Mouse (Mus musculus) heart, embryonic 16.5 days (tissue): Measurements from ENCODE around the gene Vps54. TPM values are rescaled to one million over a fixed set of nuclear protein-coding genes. Genes with fewer than 3 reads are reported as not detected.

Experiments used
- ATAC-seq: fragments of 200-750 bp; cut with Nextera tagmentation; replicated peaks from 2 replicates; pipeline ENCODE4 v1.8.0; 2017; ENCODE audit warnings: moderate number of reproducible peaks; ENCODE audit not compliant: insufficient read depth, low FRiP score; ENCODE audit errors: extremely low read depth
- H3K27ac ChIP-seq: fragments of 300-500 bp; sonication (generic); 2 replicates; pipeline ENCODE4 v1.5.1; 2014; ENCODE audit warnings: mild to moderate bottlenecking, low read length, control low read depth, moderate library complexity
- H3K27me3 ChIP-seq: fragments of 300-500 bp; sonication (generic); 2 replicates; pipeline ENCODE4 v1.6.1; 2014; ENCODE audit warnings: low read length, mixed read lengths; ENCODE audit not compliant: control insufficient read depth, insufficient read depth
- H3K36me3 ChIP-seq: fragments of 300-500 bp; sonication (generic); 2 replicates; pipeline ENCODE4 v1.6.1; 2014; ENCODE audit not compliant: control insufficient read depth, insufficient read depth
- H3K4me1 ChIP-seq: fragments of 300-500 bp; sonication (generic); 2 replicates; pipeline ENCODE4 v1.6.1; 2014; ENCODE audit warnings: low read length, mixed read lengths; ENCODE audit not compliant: control insufficient read depth, insufficient read depth
- H3K4me2 ChIP-seq: fragments of 300-500 bp; sonication (generic); 2 replicates; pipeline ENCODE4 v1.6.1; 2014; ENCODE audit warnings: low read depth, mild to moderate bottlenecking, control low read depth, low read length
- H3K4me3 ChIP-seq: fragments of 300-500 bp; sonication (generic); 2 replicates; pipeline ENCODE4 v1.5.1; 2014; ENCODE audit warnings: mild to moderate bottlenecking, control low read depth, low read length
- H3K9ac ChIP-seq: fragments of 300-500 bp; sonication (generic); 2 replicates; pipeline ENCODE4 v1.6.1; 2014; ENCODE audit warnings: low read length, control low read depth
- H3K9me3 ChIP-seq: fragments of 300-500 bp; sonication (generic); replicated peaks from 2 replicates; pipeline ENCODE4 v1.6.1; 2016; ENCODE audit warnings: low read length; ENCODE audit not compliant: control insufficient read depth
- WGBS: fragments of 180-500 bp; shearing (Covaris S2); extraction: QIAGEN DNeasy Blood & Tissue Kit; methylation state at CpG from one replicate; pipeline ENCODE4 v1.1.7; 2014; 5-methylcytosine and 5-hydroxymethylcytosine counted together
- polyA plus RNA-seq: library from polyadenylated mRNA; unstranded; fragments of >200 nt; fragmentation: Nextera tagmentation; extraction: Ambion mirVana; gene quantifications from 2 replicates; pipeline ENCODE4 v1.2.1, GENCODE M21; 2015

Gene Vps54
- polyA plus RNA-seq, 1 experiment from 2014 or later: 7.0 TPM

DNA sequence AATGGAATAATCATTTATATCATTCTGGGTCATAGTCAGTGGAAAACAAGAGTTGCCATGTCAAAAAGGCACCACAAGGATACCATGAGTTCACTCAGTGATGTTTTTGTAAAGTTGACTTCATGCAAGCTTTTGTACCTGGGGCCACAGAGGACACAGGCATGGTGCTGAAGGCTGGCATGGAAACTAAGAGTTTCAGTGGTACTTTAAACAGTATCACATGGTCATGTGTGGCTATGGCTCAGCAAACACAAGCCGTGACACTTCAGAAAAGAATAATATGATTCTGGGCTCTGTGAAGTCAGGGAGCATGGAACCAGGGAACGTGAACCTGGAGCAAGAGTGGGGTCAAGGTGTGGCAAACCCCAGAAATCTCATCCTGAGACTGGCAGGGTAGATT, 17.7 kb upstream of the Vps54 start:
- ATAC-seq: no peak
- H3K36me3 ChIP-seq: no peaks in the 10 kb centered on the region
- H3K27me3 ChIP-seq: no peaks in the 10 kb centered on the region
- WGBS: 84% methylated on average over 2 of the region's 2 CpGs
- H3K27ac ChIP-seq: no peak overlapping the region
- peaks cover 17% of the 10 kb centered on the region for H3K4me1 ChIP-seq
- no peak overlapping the region for H3K9ac ChIP-seq
- H3K4me2 ChIP-seq: no peak overlapping the region
- H3K9me3 ChIP-seq: no peaks in the 10 kb centered on the region
- H3K4me3 ChIP-seq: no peak overlapping the region

- Histone ChIP-seq H3K4me2 (no peak overlapping the region), H3K9me3 (no peaks in the 10 kb centered on the region), H3K36me3 (no peaks in the 10 kb centered on the region), H3K4me3 (no peak overlapping the region), H3K4me1 (peaks cover 11% of the 10 kb centered on the region), H3K9ac (no peak overlapping the region), H3K27me3 (no peaks in the 10 kb centered on the region), H3K27ac (no peak overlapping the region)
- 51% methylated on average over 4 of the region's 4 CpGs for WGBS
- no peak for ATAC-seq
Measured at GRCm38 (mm10) chr11:21222606-21223207, 16.4 kb upstream of the Vps54 start.

DNA sequence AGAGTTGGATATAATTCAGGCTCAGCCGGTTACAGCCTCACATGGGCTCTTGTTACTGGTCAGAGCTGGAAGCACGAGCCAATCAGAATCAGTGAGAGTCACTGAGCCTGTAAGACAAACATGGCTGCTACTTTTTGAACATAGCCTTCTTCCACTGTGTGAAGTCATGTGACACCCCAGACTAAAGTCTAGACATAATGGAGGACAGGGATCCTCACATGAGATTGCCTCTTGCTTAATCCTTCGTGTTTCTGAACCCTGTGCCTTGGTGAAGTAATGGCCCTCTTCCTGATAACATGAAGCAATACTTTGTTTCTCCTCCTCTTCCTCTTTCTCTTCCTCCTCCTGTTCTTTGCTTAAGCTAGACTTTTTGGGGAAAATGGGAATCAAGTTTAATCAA, 15.5 kb upstream of the Vps54 start:
- no peaks in the 10 kb centered on the region for H3K27me3 ChIP-seq
- no peak overlapping the region for H3K27ac ChIP-seq
- H3K9me3 ChIP-seq: no peaks in the 10 kb centered on the region
- no peak for ATAC-seq
- H3K36me3 ChIP-seq: no peaks in the 10 kb centered on the region
- no peak overlapping the region for H3K4me3 ChIP-seq
- WGBS: 91% methylated on average over 3 of the region's 3 CpGs
- peaks cover 10% of the 10 kb centered on the region for H3K4me1 ChIP-seq
- H3K4me2 ChIP-seq: no peak overlapping the region
- no peak overlapping the region for H3K9ac ChIP-seq

GRCm38 (mm10) chr11:21224041-21224440, 15.0 kb upstream of the Vps54 start:
- WGBS: 74% methylated on average over 6 of the region's 6 CpGs
- ATAC-seq: no peak
- H3K9ac ChIP-seq: no peak overlapping the region
- H3K27ac ChIP-seq: no peak overlapping the region
- no peaks in the 10 kb centered on the region for H3K27me3 ChIP-seq
- peaks cover 10% of the 10 kb centered on the region for H3K4me1 ChIP-seq
- H3K4me2 ChIP-seq: no peak overlapping the region
- no peaks in the 10 kb centered on the region for H3K9me3 ChIP-seq
- no peaks in the 10 kb centered on the region for H3K36me3 ChIP-seq
- H3K4me3 ChIP-seq: no peak overlapping the region

- H3K4me2 ChIP-seq: no peak overlapping the region
- no peak overlapping the region for H3K9ac ChIP-seq
- H3K27me3 ChIP-seq: no peaks in the 10 kb centered on the region
- H3K4me3 ChIP-seq: no peak overlapping the region
- no peaks in the 10 kb centered on the region for H3K9me3 ChIP-seq
- H3K27ac ChIP-seq: no peak overlapping the region
- H3K4me1 ChIP-seq: peaks cover 10% of the 10 kb centered on the region
- ATAC-seq: no peak
- no peaks in the 10 kb centered on the region for H3K36me3 ChIP-seq
Measured at GRCm38 (mm10) chr11:21224446-21224845, 14.6 kb upstream of the Vps54 start.

DNA sequence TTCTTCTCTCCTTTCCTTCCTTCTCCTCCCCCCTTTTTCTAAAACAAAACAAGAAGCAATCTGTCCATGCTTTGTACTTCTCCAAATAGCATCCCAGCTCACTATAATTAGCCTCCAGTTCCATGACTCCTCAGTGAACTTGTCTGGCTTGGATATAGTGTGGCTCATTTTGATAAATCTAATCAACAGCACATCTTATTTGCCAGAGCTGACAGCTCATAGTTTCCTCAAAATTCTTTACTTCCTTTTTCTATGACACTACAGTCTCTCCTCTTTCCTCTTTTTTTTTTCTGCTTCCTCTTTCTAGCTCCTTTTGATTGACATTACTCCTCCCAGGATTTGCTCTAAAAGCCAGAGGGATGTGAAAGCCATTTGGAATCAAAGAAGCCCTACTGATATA, 14.1 kb upstream of the Vps54 start:
- Histone ChIP-seq H3K9me3 (no peaks in the 10 kb centered on the region), H3K9ac (no peak overlapping the region), H3K36me3 (no peaks in the 10 kb centered on the region), H3K4me1 (peaks cover 10% of the 10 kb centered on the region), H3K27me3 (no peaks in the 10 kb centered on the region), H3K4me2 (no peak overlapping the region), H3K27ac (no peak overlapping the region), H3K4me3 (no peak overlapping the region)
- no peak for ATAC-seq

DNA sequence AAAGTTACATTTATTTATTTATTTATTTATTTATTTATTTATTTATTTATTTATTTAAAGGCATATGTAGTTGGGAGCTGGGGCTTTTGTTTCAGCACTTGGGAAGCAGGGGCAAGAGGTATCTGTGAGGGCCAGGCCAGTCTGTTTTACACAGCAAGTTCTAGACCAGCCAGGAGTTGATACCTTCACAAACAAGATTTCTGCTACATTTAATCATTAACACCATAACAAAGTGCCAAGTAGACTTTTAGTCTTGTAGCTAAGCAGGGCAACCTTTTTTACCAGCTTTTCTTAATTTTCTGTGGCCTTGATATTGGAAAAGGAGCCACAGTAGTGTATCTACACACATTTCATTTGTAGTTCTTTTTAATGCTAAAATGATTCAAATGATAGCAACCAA, 3.7 kb upstream of the Vps54 start:
- no peak overlapping the region for H3K9ac ChIP-seq
- no peak overlapping the region for H3K4me2 ChIP-seq
- no peaks in the 10 kb centered on the region for H3K36me3 ChIP-seq
- no peaks in the 10 kb centered on the region for H3K9me3 ChIP-seq
- H3K27me3 ChIP-seq: no peaks in the 10 kb centered on the region
- H3K4me3 ChIP-seq: no peak overlapping the region
- H3K4me1 ChIP-seq: 0 out of 2 replicates have a peak, but pooled peaks cover 4% of the 10 kb centered on the region
- H3K27ac ChIP-seq: no peak overlapping the region
- no peak for ATAC-seq

DNA sequence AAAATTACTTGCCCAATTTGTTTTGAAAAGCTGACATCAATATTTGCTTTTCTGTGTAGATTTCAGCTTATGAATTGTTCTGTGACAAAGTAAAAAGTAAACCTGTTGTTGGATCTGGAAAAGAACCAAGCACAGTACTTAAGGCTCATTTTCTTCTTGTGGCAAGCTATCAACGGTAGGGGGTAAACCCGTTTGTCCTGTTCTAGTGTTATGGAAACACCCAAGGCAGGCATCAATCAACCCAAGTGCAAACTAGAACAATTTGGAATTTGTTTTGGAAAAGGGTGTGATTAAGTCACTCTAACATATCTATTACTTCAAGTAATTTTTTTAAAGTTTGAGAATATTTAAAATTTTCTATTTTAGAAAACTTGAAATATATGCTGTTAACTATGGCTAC, 3.3 kb upstream of the Vps54 start:
- Histone ChIP-seq H3K27ac (no peak overlapping the region), H3K4me3 (no peak overlapping the region), H3K4me2 (no peak overlapping the region), H3K9me3 (no peaks in the 10 kb centered on the region), H3K4me1 (peaks cover 6% of the 10 kb centered on the region; the same call in 1 of the 2 replicates), H3K36me3 (no peaks in the 10 kb centered on the region), H3K9ac (no peak overlapping the region), H3K27me3 (no peaks in the 10 kb centered on the region)
- no peak for ATAC-seq
- WGBS: 73% methylated on average over 2 of the region's 2 CpGs

DNA sequence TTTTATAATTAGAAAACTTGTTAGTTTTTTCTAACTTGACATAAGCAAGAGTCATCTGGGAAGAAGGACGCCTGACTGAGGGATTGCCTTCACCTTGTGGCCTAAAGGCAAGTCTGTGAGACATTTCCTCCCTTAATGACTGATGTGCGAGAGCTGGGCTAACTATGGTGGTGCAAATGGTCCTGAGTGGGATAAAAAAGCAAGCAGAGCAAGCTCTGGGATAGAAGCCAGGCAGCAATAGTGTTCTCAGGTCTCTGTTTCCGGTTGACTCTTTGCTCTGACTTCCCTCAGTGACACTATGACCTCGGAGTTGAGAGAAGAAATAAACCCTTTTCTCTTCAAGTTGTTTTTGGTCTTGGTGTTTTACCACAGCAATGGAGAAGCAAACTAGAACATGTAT, 2.1 kb upstream of the Vps54 start:
- H3K9ac ChIP-seq: no peak overlapping the region
- H3K27me3 ChIP-seq: no peaks in the 10 kb centered on the region
- peaks cover 11% of the 10 kb centered on the region for H3K4me1 ChIP-seq
- 69% methylated on average over 4 of the region's 4 CpGs for WGBS
- no peak overlapping the region for H3K4me3 ChIP-seq
- H3K9me3 ChIP-seq: no peaks in the 10 kb centered on the region
- no peak overlapping the region for H3K4me2 ChIP-seq
- H3K27ac ChIP-seq: no peak overlapping the region
- ATAC-seq: no peak
- no peaks in the 10 kb centered on the region for H3K36me3 ChIP-seq
